Mouse (Mus musculus) kidney, embryonic 16.5 days (tissue): ENCODE measurements around the gene Cst7. TPM values are rescaled to one million over a fixed set of nuclear protein-coding genes. Genes with fewer than 3 reads are reported as not detected.
"Not testable (repeated sequence)": the region's sequence is repeated elsewhere in the genome, so short reads cannot be mapped to it uniquely, and the experiment has no call there.

Experiments
- ATAC-seq: fragments of 200-750 bp; cut with Nextera tagmentation; 2 replicates; pipeline ENCODE4 v1.8.0; 2017; ENCODE audit warnings: moderate TSS enrichment; ENCODE audit not compliant: low FRiP score, low TSS enrichment
- H3K27ac ChIP-seq: fragments of 300-500 bp; sonication (generic); 2 replicates; pipeline ENCODE4 v1.5.1; 2014; ENCODE audit warnings: low read length
- H3K27me3 ChIP-seq: fragments of 300-500 bp; sonication (generic); 2 replicates; pipeline ENCODE4 v1.6.1; 2014; ENCODE audit warnings: low read length, control low read depth, mixed read lengths; ENCODE audit not compliant: insufficient read depth
- H3K36me3 ChIP-seq: fragments of 300-500 bp; sonication (generic); 2 replicates; pipeline ENCODE4 v1.6.1; 2014; ENCODE audit warnings: low read length, control low read depth, mixed read lengths; ENCODE audit not compliant: insufficient read depth
- H3K4me1 ChIP-seq: fragments of 300-500 bp; sonication (generic); 2 replicates; pipeline ENCODE4 v1.6.1; 2014; ENCODE audit warnings: low read length, control low read depth, mixed read lengths; ENCODE audit not compliant: insufficient read depth
- H3K4me2 ChIP-seq: fragments of 300-500 bp; sonication (generic); replicated peaks from 2 replicates; pipeline ENCODE4 v1.6.1; 2014; ENCODE audit warnings: low read depth, low read length
- H3K4me3 ChIP-seq: fragments of 300-500 bp; sonication (generic); 2 replicates; pipeline ENCODE4 v1.5.1; 2014; ENCODE audit warnings: mild to moderate bottlenecking, low read length
- H3K9ac ChIP-seq: fragments of 300-500 bp; sonication (generic); replicated peaks from 2 replicates; pipeline ENCODE4 v1.6.1; 2014; ENCODE audit warnings: low read length
- H3K9me3 ChIP-seq: fragments of 300-500 bp; sonication (generic); 2 replicates; pipeline ENCODE4 v1.6.1; 2016; ENCODE audit warnings: low read length, control low read depth
- WGBS: fragments of 180-500 bp; shearing (Covaris S2); extraction: QIAGEN DNeasy Blood & Tissue Kit; methylation state at CpG from one replicate; pipeline ENCODE4 v1.1.7; 2014; 5-methylcytosine and 5-hydroxymethylcytosine counted together
- polyA plus RNA-seq: library from polyadenylated mRNA; unstranded; fragments of >200 nt; fragmentation: Nextera tagmentation; extraction: Ambion mirVana; gene quantifications from 2 replicates; pipeline ENCODE4 v1.2.1, GENCODE M21; 2015

Cst7 gene
- 0.27 TPM in 1 of 2 replicates, not detected in the other for polyA plus RNA-seq

- Histone ChIP-seq H3K4me2 (no peak within 1 kb of the TSS), H3K4me3 (no peak within 1 kb of the TSS), H3K27me3 (no peaks in the 10 kb centered on the region), H3K27ac (no peak within 1 kb of the TSS), H3K4me1 (no peaks in the 10 kb centered on the region), H3K9me3 (no peaks in the 10 kb centered on the region), H3K36me3 (no peaks in the 10 kb centered on the region), H3K9ac (no peak within 1 kb of the TSS)
- 71% methylated on average over 11 of the region's 11 CpGs for WGBS
- ATAC-seq = no peak
Observed at GRCm38 (mm10) chr2:150569847-150570590, at the start of gene Cst7. Gene Cst7 (plus strand): TSS chr2:150570415.

- Histone ChIP-seq H3K36me3 (no peaks in the 10 kb centered on the region), H3K27me3 (peaks cover 11% of the 10 kb centered on the region; the same call in 1 of the 2 replicates), H3K9me3 (no peaks in the 10 kb centered on the region), H3K4me3 (peak overlapping the region; percentile 47), H3K9ac (peak overlapping the region; percentile 59; the same call in 1 of the 2 replicates), H3K4me2 (peak overlapping the region; percentile 80), H3K4me1 (peaks cover 5% of the 10 kb centered on the region), H3K27ac (no peak overlapping the region)
- 2% methylated on average over 41 of the region's 42 CpGs for WGBS
- ATAC-seq = peak; percentile 91
Observed at GRCm38 (mm10) chr2:150525703-150526207, 44.5 kb upstream of the Cst7 start.

- ATAC-seq, H3K4me1 ChIP-seq, H3K4me2 ChIP-seq, H3K9me3 ChIP-seq, H3K27me3 ChIP-seq, H3K9ac ChIP-seq, H3K36me3 ChIP-seq, H3K4me3 ChIP-seq, H3K27ac ChIP-seq: not testable (repeated sequence)
- WGBS = 79% methylated on average over 9 of the region's 10 CpGs
Observed at GRCm38 (mm10) chr2:150549576-150549975, 20.6 kb upstream of the Cst7 start.

- Histone ChIP-seq H3K4me3 (no peak overlapping the region), H3K27me3 (no peaks in the 10 kb centered on the region), H3K27ac (no peak overlapping the region), H3K9me3 (no peaks in the 10 kb centered on the region), H3K4me1 (no peaks in the 10 kb centered on the region), H3K4me2 (no peak overlapping the region), H3K36me3 (no peaks in the 10 kb centered on the region), H3K9ac (no peak overlapping the region)
- no peak for ATAC-seq
- 55% methylated on average over 3 of the region's 3 CpGs for WGBS
Observed at GRCm38 (mm10) chr2:150558568-150558967, 11.6 kb upstream of the Cst7 start.

GRCm38 (mm10) chr2:150567051-150567450, 3.2 kb upstream of the Cst7 start:
- no peak for ATAC-seq
- Histone ChIP-seq H3K4me1 (no peaks in the 10 kb centered on the region), H3K4me2 (no peak overlapping the region), H3K9me3 (no peaks in the 10 kb centered on the region), H3K27me3 (no peaks in the 10 kb centered on the region), H3K27ac (no peak overlapping the region), H3K9ac (no peak overlapping the region), H3K36me3 (no peaks in the 10 kb centered on the region), H3K4me3 (no peak overlapping the region)
- WGBS = 70% methylated on average over 2 of the region's 2 CpGs

- H3K27ac ChIP-seq = no peak overlapping the region
- WGBS = 86% methylated on average over 2 of the region's 2 CpGs
Observed at GRCm38 (mm10) chr2:150570761-150571160, 546 bp downstream of the Cst7 start.

GRCm38 (mm10) chr2:150572463-150572862, 2.2 kb downstream of the Cst7 start:
- no peak for ATAC-seq

More at GRCm38 (mm10) chr2:150570761-150571160, 546 bp downstream of the Cst7 start:
- Histone ChIP-seq H3K27me3 (no peaks in the 10 kb centered on the region), H3K9me3 (no peaks in the 10 kb centered on the region), H3K4me3 (no peak overlapping the region), H3K4me2 (no peak overlapping the region), H3K9ac (no peak overlapping the region), H3K4me1 (no peaks in the 10 kb centered on the region), H3K36me3 (no peaks in the 10 kb centered on the region)
- no peak for ATAC-seq

GRCm38 (mm10) chr2:150576256-150576655, 6.0 kb downstream of the Cst7 start:
- Histone ChIP-seq H3K4me3 (no peak overlapping the region), H3K4me2 (no peak overlapping the region), H3K27ac (no peak overlapping the region), H3K4me1 (no peaks in the 10 kb centered on the region), H3K9ac (no peak overlapping the region), H3K9me3 (no peaks in the 10 kb centered on the region), H3K27me3 (no peaks in the 10 kb centered on the region), H3K36me3 (no peaks in the 10 kb centered on the region)
- WGBS = 96% methylated on average over 1 of the region's 1 CpGs
- ATAC-seq = no peak

More at GRCm38 (mm10) chr2:150572463-150572862, 2.2 kb downstream of the Cst7 start:
- 95% methylated on average over 3 of the region's 3 CpGs for WGBS
- H3K9ac ChIP-seq = no peak overlapping the region
- H3K4me2 ChIP-seq = no peak overlapping the region
- no peaks in the 10 kb centered on the region for H3K27me3 ChIP-seq
- no peaks in the 10 kb centered on the region for H3K9me3 ChIP-seq
- no peak overlapping the region for H3K4me3 ChIP-seq
- H3K4me1 ChIP-seq = no peaks in the 10 kb centered on the region
- H3K27ac ChIP-seq = no peak overlapping the region
- no peaks in the 10 kb centered on the region for H3K36me3 ChIP-seq

GRCm38 (mm10) chr2:150578603-150579002, 8.4 kb downstream of the Cst7 start:
- no peaks in the 10 kb centered on the region for H3K9me3 ChIP-seq
- no peak overlapping the region for H3K4me2 ChIP-seq
- H3K9ac ChIP-seq = no peak overlapping the region
- no peak for ATAC-seq
- H3K4me1 ChIP-seq = no peaks in the 10 kb centered on the region
- no peak overlapping the region for H3K27ac ChIP-seq
- H3K36me3 ChIP-seq = no peaks in the 10 kb centered on the region
- WGBS = 88% methylated on average over 5 of the region's 5 CpGs
- no peak overlapping the region for H3K4me3 ChIP-seq
- H3K27me3 ChIP-seq = no peaks in the 10 kb centered on the region

- H3K9me3 ChIP-seq = no peaks in the 10 kb centered on the region
- H3K27me3 ChIP-seq = no peaks in the 10 kb centered on the region
- WGBS = 88% methylated on average over 1 of the region's 1 CpGs
- H3K4me2 ChIP-seq = no peak overlapping the region
- no peaks in the 10 kb centered on the region for H3K4me1 ChIP-seq
- no peak for ATAC-seq
- H3K27ac ChIP-seq = no peak overlapping the region
- H3K9ac ChIP-seq = no peak overlapping the region
- H3K4me3 ChIP-seq = no peak overlapping the region
- peaks cover 10% of the 10 kb centered on the region; the same call in 1 of the 2 replicates for H3K36me3 ChIP-seq
Observed at GRCm38 (mm10) chr2:150579628-150580027, 9.4 kb downstream of the Cst7 start.
